Mouse (Mus musculus): Measurements from ENCODE around the gene Anapc11. TPM values are rescaled to one million over a fixed set of nuclear protein-coding genes. Genes with fewer than 3 reads are reported as not detected.

The Anapc11 gene
- polyA plus RNA-seq (2014; fragmentation: Illumina TruSeq; extraction: RNeasy Lipid Tissue Mini Kit (QIAGEN cat#74804); ENCODE audit: low read depth, low replicate concordance): 9.5 TPM

GRCm38 (mm10) chr11:120598283-120598989 lies at the start of gene Anapc11, which contains the start of gene Alyref:
TSS of gene Anapc11 (plus strand) at chr11:120598421.
TSS of gene Alyref (minus strand) at chr11:120598365.

GRCm38 (mm10) chr11:120549168-120549945 lies 48.9 kb upstream of the Anapc11 start, which contains the start of gene Mcrip1:
TSS of gene Mcrip1 (minus strand) at chr11:120549727.

GRCm38 (mm10) chr11:120550810-120551440 lies 47.3 kb upstream of the Anapc11 start, which contains the start of gene Ppp1r27:
TSS of gene Ppp1r27 (minus strand) at chr11:120551132.

GRCm38 (mm10) chr11:120572752-120573584 lies 25.3 kb upstream of the Anapc11 start, which contains the start of gene P4hb:
TSS of gene P4hb (minus strand) at chr11:120573253.

GRCm38 (mm10) chr11:120581490-120582267 lies 16.5 kb upstream of the Anapc11 start, which contains the start of gene Arhgdia:
TSS of gene Arhgdia (minus strand) at chr11:120581624.

GRCm38 (mm10) chr11:120608241-120609034 lies 10.2 kb downstream of the Anapc11 start, which contains the start of gene Npb:
TSS of gene Npb (plus strand) at chr11:120608477.

GRCm38 (mm10) chr11:120617519-120618112 lies 19.4 kb downstream of the Anapc11 start, which contains the start of gene Pcyt2:
TSS of gene Pcyt2 (minus strand) at chr11:120617936.

GRCm38 (mm10) chr11:120625152-120625775 lies 27.0 kb downstream of the Anapc11 start, which contains the start of gene Sirt7:
TSS of gene Sirt7 (minus strand) at chr11:120625240.

GRCm38 (mm10) chr11:120633520-120634343 lies 35.5 kb downstream of the Anapc11 start, which contains the start of gene Mafg:
TSS of gene Mafg (minus strand) at chr11:120633600.

GRCm38 (mm10) chr11:120643601-120643987 lies 45.4 kb downstream of the Anapc11 start, which contains the start of gene Pycr1:
TSS of gene Pycr1 (minus strand) at chr11:120643769.

GRCm38 (mm10) chr11:120648001-120648476 lies 49.8 kb downstream of the Anapc11 start, which contains the start of gene Myadml2:
TSS of gene Myadml2 (minus strand) at chr11:120648158.

Other genes starting within 250 kb of the Anapc11 start
- gene Actg1, start 249.9 kb upstream of the Anapc11 start, polyA plus RNA-seq (2014; fragmentation: Illumina TruSeq; extraction: RNeasy Lipid Tissue Mini Kit (QIAGEN cat#74804); ENCODE audit: low read depth, low replicate concordance): 418 TPM
- not detected for gene Fscn2, start 236.9 kb upstream of the Anapc11 start, polyA plus RNA-seq (2014; fragmentation: Illumina TruSeq; extraction: RNeasy Lipid Tissue Mini Kit (QIAGEN cat#74804); ENCODE audit: low read depth, low replicate concordance)
- gene Faap100, start 219.7 kb upstream of the Anapc11 start, polyA plus RNA-seq (2014; fragmentation: Illumina TruSeq; extraction: RNeasy Lipid Tissue Mini Kit (QIAGEN cat#74804); ENCODE audit: low read depth, low replicate concordance): 0.15 TPM
- 35.9 TPM for gene Nploc4, start 160.7 kb upstream of the Anapc11 start, polyA plus RNA-seq (2014; fragmentation: Illumina TruSeq; extraction: RNeasy Lipid Tissue Mini Kit (QIAGEN cat#74804); ENCODE audit: low read depth, low replicate concordance)
- not detected for gene Tspan10, start 155.8 kb upstream of the Anapc11 start, polyA plus RNA-seq (2014; fragmentation: Illumina TruSeq; extraction: RNeasy Lipid Tissue Mini Kit (QIAGEN cat#74804); ENCODE audit: low read depth, low replicate concordance)
- gene Pde6g, start 144.9 kb upstream of the Anapc11 start, polyA plus RNA-seq (2014; fragmentation: Illumina TruSeq; extraction: RNeasy Lipid Tissue Mini Kit (QIAGEN cat#74804); ENCODE audit: low read depth, low replicate concordance): 0.14 TPM
- not detected for gene Oxld1, start 140.4 kb upstream of the Anapc11 start, polyA plus RNA-seq (2014; fragmentation: Illumina TruSeq; extraction: RNeasy Lipid Tissue Mini Kit (QIAGEN cat#74804); ENCODE audit: low read depth, low replicate concordance)
- gene Ccdc137, start 140.3 kb upstream of the Anapc11 start, polyA plus RNA-seq (2014; fragmentation: Illumina TruSeq; extraction: RNeasy Lipid Tissue Mini Kit (QIAGEN cat#74804); ENCODE audit: low read depth, low replicate concordance): 6.0 TPM
- gene Arl16, start 130.8 kb upstream of the Anapc11 start, polyA plus RNA-seq (2014; fragmentation: Illumina TruSeq; extraction: RNeasy Lipid Tissue Mini Kit (QIAGEN cat#74804); ENCODE audit: low read depth, low replicate concordance): 10.9 TPM
- 3.0 TPM for gene Mrpl12, start 113.8 kb upstream of the Anapc11 start, polyA plus RNA-seq (2014; fragmentation: Illumina TruSeq; extraction: RNeasy Lipid Tissue Mini Kit (QIAGEN cat#74804); ENCODE audit: low read depth, low replicate concordance)
- 0.31 TPM for gene Slc25a10, start 106.6 kb upstream of the Anapc11 start, polyA plus RNA-seq (2014; fragmentation: Illumina TruSeq; extraction: RNeasy Lipid Tissue Mini Kit (QIAGEN cat#74804); ENCODE audit: low read depth, low replicate concordance)
- not detected for gene Gcgr, start 67.7 kb upstream of the Anapc11 start, polyA plus RNA-seq (2014; fragmentation: Illumina TruSeq; extraction: RNeasy Lipid Tissue Mini Kit (QIAGEN cat#74804); ENCODE audit: low read depth, low replicate concordance)
- gene Mcrip1, start 48.7 kb upstream of the Anapc11 start, polyA plus RNA-seq (2014; fragmentation: Illumina TruSeq; extraction: RNeasy Lipid Tissue Mini Kit (QIAGEN cat#74804); ENCODE audit: low read depth, low replicate concordance): 3.2 TPM
- 2.5 TPM for gene Ppp1r27, start 47.3 kb upstream of the Anapc11 start, polyA plus RNA-seq (2014; fragmentation: Illumina TruSeq; extraction: RNeasy Lipid Tissue Mini Kit (QIAGEN cat#74804); ENCODE audit: low read depth, low replicate concordance)
- 41.5 TPM for gene P4hb, start 25.2 kb upstream of the Anapc11 start, polyA plus RNA-seq (2014; fragmentation: Illumina TruSeq; extraction: RNeasy Lipid Tissue Mini Kit (QIAGEN cat#74804); ENCODE audit: low read depth, low replicate concordance)
- 5.0 TPM for gene Arhgdia, start 16.8 kb upstream of the Anapc11 start, polyA plus RNA-seq (2014; fragmentation: Illumina TruSeq; extraction: RNeasy Lipid Tissue Mini Kit (QIAGEN cat#74804); ENCODE audit: low read depth, low replicate concordance)
- 15.0 TPM for gene Alyref, start 56 bp upstream of the Anapc11 start, polyA plus RNA-seq (2014; fragmentation: Illumina TruSeq; extraction: RNeasy Lipid Tissue Mini Kit (QIAGEN cat#74804); ENCODE audit: low read depth, low replicate concordance)
- gene Npb, start 10.1 kb downstream of the Anapc11 start, polyA plus RNA-seq (2014; fragmentation: Illumina TruSeq; extraction: RNeasy Lipid Tissue Mini Kit (QIAGEN cat#74804); ENCODE audit: low read depth, low replicate concordance): not detected
- gene Pcyt2, start 19.5 kb downstream of the Anapc11 start, polyA plus RNA-seq (2014; fragmentation: Illumina TruSeq; extraction: RNeasy Lipid Tissue Mini Kit (QIAGEN cat#74804); ENCODE audit: low read depth, low replicate concordance): 6.7 TPM
- gene Sirt7, start 26.8 kb downstream of the Anapc11 start, polyA plus RNA-seq (2014; fragmentation: Illumina TruSeq; extraction: RNeasy Lipid Tissue Mini Kit (QIAGEN cat#74804); ENCODE audit: low read depth, low replicate concordance): 1.2 TPM
- gene Mafg, start 35.2 kb downstream of the Anapc11 start, polyA plus RNA-seq (2014; fragmentation: Illumina TruSeq; extraction: RNeasy Lipid Tissue Mini Kit (QIAGEN cat#74804); ENCODE audit: low read depth, low replicate concordance): 1.8 TPM
- 0.39 TPM for gene Pycr1, start 45.3 kb downstream of the Anapc11 start, polyA plus RNA-seq (2014; fragmentation: Illumina TruSeq; extraction: RNeasy Lipid Tissue Mini Kit (QIAGEN cat#74804); ENCODE audit: low read depth, low replicate concordance)
- not detected for gene Myadml2, start 49.7 kb downstream of the Anapc11 start, polyA plus RNA-seq (2014; fragmentation: Illumina TruSeq; extraction: RNeasy Lipid Tissue Mini Kit (QIAGEN cat#74804); ENCODE audit: low read depth, low replicate concordance)
- not detected for gene Notum, start 62.8 kb downstream of the Anapc11 start, polyA plus RNA-seq (2014; fragmentation: Illumina TruSeq; extraction: RNeasy Lipid Tissue Mini Kit (QIAGEN cat#74804); ENCODE audit: low read depth, low replicate concordance)
- 4.5 TPM for gene Aspscr1, start 74.6 kb downstream of the Anapc11 start, polyA plus RNA-seq (2014; fragmentation: Illumina TruSeq; extraction: RNeasy Lipid Tissue Mini Kit (QIAGEN cat#74804); ENCODE audit: low read depth, low replicate concordance)
- gene Cenpx, start 115.3 kb downstream of the Anapc11 start, polyA plus RNA-seq (2014; fragmentation: Illumina TruSeq; extraction: RNeasy Lipid Tissue Mini Kit (QIAGEN cat#74804); ENCODE audit: low read depth, low replicate concordance): 2.4 TPM
- gene Lrrc45, start 115.5 kb downstream of the Anapc11 start, polyA plus RNA-seq (2014; fragmentation: Illumina TruSeq; extraction: RNeasy Lipid Tissue Mini Kit (QIAGEN cat#74804); ENCODE audit: low read depth, low replicate concordance): 0.18 TPM
- not detected for gene Rac3, start 123.0 kb downstream of the Anapc11 start, polyA plus RNA-seq (2014; fragmentation: Illumina TruSeq; extraction: RNeasy Lipid Tissue Mini Kit (QIAGEN cat#74804); ENCODE audit: low read depth, low replicate concordance)
- gene Dcxr, start 128.9 kb downstream of the Anapc11 start, polyA plus RNA-seq (2014; fragmentation: Illumina TruSeq; extraction: RNeasy Lipid Tissue Mini Kit (QIAGEN cat#74804); ENCODE audit: low read depth, low replicate concordance): not detected
- gene Cbr2, start 133.7 kb downstream of the Anapc11 start, polyA plus RNA-seq (2014; fragmentation: Illumina TruSeq; extraction: RNeasy Lipid Tissue Mini Kit (QIAGEN cat#74804); ENCODE audit: low read depth, low replicate concordance): 0.66 TPM
- not detected for gene Hmga1b, start 164.4 kb downstream of the Anapc11 start, polyA plus RNA-seq (2014; fragmentation: Illumina TruSeq; extraction: RNeasy Lipid Tissue Mini Kit (QIAGEN cat#74804); ENCODE audit: low read depth, low replicate concordance)
- 0.21 TPM for gene Rfng, start 185.8 kb downstream of the Anapc11 start, polyA plus RNA-seq (2014; fragmentation: Illumina TruSeq; extraction: RNeasy Lipid Tissue Mini Kit (QIAGEN cat#74804); ENCODE audit: low read depth, low replicate concordance)
- gene Gps1, start 185.9 kb downstream of the Anapc11 start, polyA plus RNA-seq (2014; fragmentation: Illumina TruSeq; extraction: RNeasy Lipid Tissue Mini Kit (QIAGEN cat#74804); ENCODE audit: low read depth, low replicate concordance): 39.3 TPM
- 9.6 TPM for gene Dus1l, start 198.0 kb downstream of the Anapc11 start, polyA plus RNA-seq (2014; fragmentation: Illumina TruSeq; extraction: RNeasy Lipid Tissue Mini Kit (QIAGEN cat#74804); ENCODE audit: low read depth, low replicate concordance)
- 0.92 TPM for gene Fasn, start 226.1 kb downstream of the Anapc11 start, polyA plus RNA-seq (2014; fragmentation: Illumina TruSeq; extraction: RNeasy Lipid Tissue Mini Kit (QIAGEN cat#74804); ENCODE audit: low read depth, low replicate concordance)

All from testis, adult 10 weeks (tissue).